Mouse (Mus musculus): ENCODE results near the gene Rpa1. TPM values are rescaled to one million over a fixed set of nuclear protein-coding genes. Genes with fewer than 3 reads are reported as not detected.
A peak's percentile ranks its signal among the peaks of the same experiment; 100 is the strongest.

Gene Rpa1
- polyA plus RNA-seq, 1 experiment from 2014 or later = 51.3 TPM

DNA sequence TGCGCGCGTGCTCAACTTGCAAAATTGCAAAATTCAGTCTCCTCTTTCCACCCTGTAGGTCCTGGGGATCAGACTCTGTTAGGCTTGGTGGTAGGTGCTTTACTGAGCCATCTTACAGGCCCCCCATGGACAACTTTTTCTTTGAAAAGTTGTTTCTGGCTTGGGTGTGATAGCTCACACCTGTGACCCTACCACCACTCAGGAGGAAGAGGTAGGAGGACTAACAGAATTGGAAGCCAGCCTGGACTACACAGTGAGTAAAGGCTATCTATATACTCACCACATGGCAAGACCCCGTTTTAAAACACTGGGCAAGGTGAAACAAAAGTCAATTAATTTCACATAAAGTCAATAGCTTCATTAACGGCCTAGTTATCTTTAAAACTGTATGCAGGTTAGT, 3.4 kb downstream of the Rpa1 start:
- H3K36me3 ChIP-seq = 0 out of 2 replicates have a peak, but pooled peaks cover 3% of the 10 kb centered on the region
- ATAC-seq (ENCODE audit: low FRiP score) = no peak
- H3K9ac ChIP-seq (replicated peaks) = no peak overlapping the region
- H3K9me3 ChIP-seq (replicated peaks) = no peaks in the 10 kb centered on the region
- H3K27me3 ChIP-seq (replicated peaks) = no peaks in the 10 kb centered on the region
- no peak overlapping the region for H3K4me2 ChIP-seq
- no peak overlapping the region for H3K4me3 ChIP-seq (replicated peaks)
- H3K4me1 ChIP-seq = peaks cover 23% of the 10 kb centered on the region
- no peak overlapping the region for H3K27ac ChIP-seq (replicated peaks)
- WGBS = 91% methylated on average over 5 of the region's 5 CpGs

DNA sequence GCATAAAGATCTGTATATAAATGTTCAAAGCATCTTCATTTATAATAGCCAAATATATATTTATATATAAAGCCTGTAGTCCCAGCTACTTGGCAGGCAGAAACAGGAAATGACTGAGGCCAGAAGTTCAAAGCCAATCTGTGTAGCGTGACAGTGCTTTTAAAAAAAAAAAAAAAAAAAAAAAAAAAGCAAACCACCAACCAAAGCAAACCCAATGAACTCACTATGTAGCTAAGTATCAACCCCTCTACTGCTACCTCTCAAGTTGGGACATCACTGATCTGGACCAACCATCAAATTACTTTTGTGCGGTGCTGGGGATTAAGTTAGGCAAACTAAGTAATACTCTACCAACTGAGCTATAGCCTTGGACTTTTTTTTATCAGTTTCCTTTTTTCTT, 4.0 kb downstream of the Rpa1 start:
- H3K27ac ChIP-seq (replicated peaks) = no peak overlapping the region
- H3K4me1 ChIP-seq = peaks cover 23% of the 10 kb centered on the region
- H3K9me3 ChIP-seq (replicated peaks) = no peaks in the 10 kb centered on the region
- 89% methylated on average over 2 of the region's 2 CpGs for WGBS
- peaks cover 7% of the 10 kb centered on the region; the same call in 1 of the 2 replicates for H3K36me3 ChIP-seq
- no peak overlapping the region for H3K4me2 ChIP-seq
- no peak overlapping the region for H3K4me3 ChIP-seq (replicated peaks)
- ATAC-seq (ENCODE audit: low FRiP score) = no peak
- H3K27me3 ChIP-seq (replicated peaks) = no peaks in the 10 kb centered on the region
- no peak overlapping the region for H3K9ac ChIP-seq (replicated peaks)

DNA sequence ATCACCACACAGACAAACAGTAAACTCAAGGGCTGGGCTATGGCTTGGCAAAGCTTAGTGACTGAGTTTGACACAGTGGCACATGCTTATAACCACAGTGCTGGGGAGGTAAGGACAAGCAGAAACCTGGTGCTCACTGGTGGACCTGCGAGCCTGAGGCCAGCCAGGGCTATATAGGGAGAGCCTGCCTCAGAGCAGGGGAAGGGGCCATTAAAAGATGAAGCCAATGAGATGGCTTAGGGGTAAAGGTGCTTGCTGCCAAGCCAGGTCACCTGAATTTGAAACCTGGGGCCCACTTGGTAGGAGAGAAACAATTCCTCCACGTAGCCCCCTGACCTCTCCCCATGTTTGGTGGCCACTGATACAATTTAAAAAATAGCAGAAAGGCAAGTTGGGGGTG, 5.0 kb downstream of the Rpa1 start:
- ATAC-seq (ENCODE audit: low FRiP score) = no peak
- Histone ChIP-seq H3K9ac (replicated peaks) (no peak overlapping the region), H3K4me3 (replicated peaks) (no peak overlapping the region), H3K4me1 (peaks cover 17% of the 10 kb centered on the region), H3K27ac (replicated peaks) (no peak overlapping the region), H3K36me3 (peaks cover 12% of the 10 kb centered on the region; the same call in 1 of the 2 replicates), H3K9me3 (replicated peaks) (no peaks in the 10 kb centered on the region), H3K27me3 (replicated peaks) (no peaks in the 10 kb centered on the region), H3K4me2 (no peak overlapping the region)
- 93% methylated on average over 2 of the region's 2 CpGs for WGBS

DNA sequence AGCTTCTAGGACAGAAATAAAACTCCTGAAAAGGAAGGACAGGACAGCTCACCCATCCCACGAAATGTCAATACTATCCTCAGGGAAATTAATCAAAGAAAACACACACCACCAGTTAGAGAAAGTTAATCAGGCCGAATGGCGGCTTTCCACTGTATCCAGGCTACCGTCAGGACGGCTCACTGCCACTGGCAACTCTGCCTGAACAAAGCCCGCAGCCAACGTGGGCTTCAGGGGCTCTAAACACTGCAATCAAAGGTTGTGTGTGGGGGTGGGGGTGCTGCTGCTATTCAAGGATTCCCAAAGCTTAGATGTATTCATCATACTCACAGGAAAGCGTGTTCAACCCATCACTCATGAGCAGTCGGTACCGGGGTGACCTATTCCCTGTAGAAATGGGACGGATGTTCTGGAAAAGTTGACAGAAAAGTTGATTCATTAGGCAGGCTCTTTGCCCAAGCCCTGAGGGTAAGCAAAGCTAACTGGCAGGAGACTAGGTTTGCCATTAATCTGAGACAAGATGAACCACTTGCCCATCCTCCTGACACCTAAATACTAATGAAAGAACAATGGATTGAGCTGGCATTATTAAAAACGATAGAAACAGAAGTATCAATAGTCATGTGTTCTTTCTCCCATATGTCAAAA, 7.3 kb downstream of the Rpa1 start:
- Histone ChIP-seq H3K27me3 (replicated peaks) (no peaks in the 10 kb centered on the region), H3K9me3 (replicated peaks) (no peaks in the 10 kb centered on the region), H3K9ac (replicated peaks) (no peak overlapping the region), H3K4me1 (0 out of 2 replicates have a peak, but pooled peaks cover 5% of the 10 kb centered on the region), H3K27ac (replicated peaks) (peak overlapping the region; percentile 54; the same call in 1 of the 2 replicates), H3K4me2 (no peak overlapping the region), H3K36me3 (peaks cover 17% of the 10 kb centered on the region; the same call in 1 of the 2 replicates), H3K4me3 (replicated peaks) (no peak overlapping the region)
- WGBS = 59% methylated on average over 12 of the region's 12 CpGs
- ATAC-seq (ENCODE audit: low FRiP score) = no peak

DNA sequence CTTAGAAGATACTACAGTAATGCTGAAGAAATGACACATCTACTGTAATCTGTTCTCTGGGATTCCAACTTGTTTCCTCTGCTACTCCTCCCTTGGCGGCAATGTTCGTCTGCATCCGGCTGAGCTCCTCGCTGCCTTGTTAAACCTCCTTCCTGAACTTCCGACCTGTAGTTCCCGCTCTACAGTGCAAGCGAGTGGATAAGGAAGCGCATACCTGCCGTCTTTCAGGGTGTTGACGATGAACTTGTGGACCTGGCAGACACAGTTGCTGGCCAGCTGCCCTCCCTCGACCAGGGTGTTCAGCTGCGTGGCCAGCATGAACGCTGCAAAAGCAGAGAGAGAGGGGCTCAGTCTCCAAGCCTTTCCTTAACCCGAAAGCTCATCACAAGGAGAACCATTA, 8.0 kb downstream of the Rpa1 start:
- WGBS = 89% methylated on average over 14 of the region's 14 CpGs
- no peaks in the 10 kb centered on the region for H3K9me3 ChIP-seq (replicated peaks)
- H3K9ac ChIP-seq (replicated peaks) = no peak overlapping the region
- peaks cover 17% of the 10 kb centered on the region; the same call in 1 of the 2 replicates for H3K36me3 ChIP-seq
- H3K4me3 ChIP-seq (replicated peaks) = no peak overlapping the region
- no peaks in the 10 kb centered on the region for H3K27me3 ChIP-seq (replicated peaks)
- ATAC-seq (ENCODE audit: low FRiP score) = no peak
- no peak overlapping the region for H3K4me2 ChIP-seq
- H3K27ac ChIP-seq (replicated peaks) = peak overlapping the region; percentile 54; the same call in 1 of the 2 replicates
- 0 out of 2 replicates have a peak, but pooled peaks cover 5% of the 10 kb centered on the region for H3K4me1 ChIP-seq

DNA sequence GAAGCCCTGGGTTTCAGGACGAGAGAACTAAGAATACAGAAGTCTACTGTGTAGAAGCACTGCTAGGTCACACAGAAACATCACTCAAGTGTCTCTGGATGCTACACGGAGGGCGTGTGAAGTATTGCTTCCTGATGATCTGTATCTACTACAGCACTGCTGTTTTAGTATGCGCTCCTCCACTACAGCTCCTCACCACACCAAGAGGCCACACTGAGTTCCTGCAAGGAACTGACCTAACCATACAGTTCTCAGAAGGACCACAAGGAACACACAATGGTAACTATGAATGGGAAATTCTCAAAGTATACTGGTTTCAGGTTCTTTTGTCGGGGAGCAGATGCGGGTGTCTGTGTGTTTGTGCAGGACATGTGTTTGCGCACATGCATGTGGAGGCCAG, 10.9 kb downstream of the Rpa1 start:
- Histone ChIP-seq H3K9me3 (replicated peaks) (no peaks in the 10 kb centered on the region), H3K36me3 (peaks cover 17% of the 10 kb centered on the region; the same call in 1 of the 2 replicates), H3K27me3 (replicated peaks) (no peaks in the 10 kb centered on the region), H3K9ac (replicated peaks) (no peak overlapping the region), H3K4me1 (0 out of 2 replicates have a peak, but pooled peaks cover 5% of the 10 kb centered on the region), H3K27ac (replicated peaks) (no peak overlapping the region), H3K4me2 (no peak overlapping the region), H3K4me3 (replicated peaks) (no peak overlapping the region)
- no peak for ATAC-seq (ENCODE audit: low FRiP score)
- WGBS = 94% methylated on average over 7 of the region's 7 CpGs

DNA sequence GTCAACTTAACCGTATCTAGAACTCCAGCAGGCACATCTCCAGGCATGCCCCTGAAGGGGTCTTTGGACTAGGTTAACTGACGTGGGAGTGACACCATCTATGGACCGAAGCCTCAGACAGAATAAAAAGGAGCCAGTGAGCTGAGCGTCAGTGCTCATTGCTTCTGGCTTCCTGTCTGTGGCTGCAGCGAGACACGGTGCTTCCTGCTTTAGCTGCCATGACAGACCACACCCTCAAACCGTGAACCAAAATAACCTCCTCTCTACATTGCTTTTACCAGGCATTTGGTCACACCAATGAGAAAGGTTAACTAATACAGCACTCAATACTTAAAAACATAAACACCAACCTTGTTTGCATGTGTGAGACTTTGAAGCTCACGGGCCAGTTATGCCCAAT, 11.4 kb downstream of the Rpa1 start:
- no peak overlapping the region for H3K4me2 ChIP-seq
- 0 out of 2 replicates have a peak, but pooled peaks cover 5% of the 10 kb centered on the region for H3K4me1 ChIP-seq
- no peak for ATAC-seq (ENCODE audit: low FRiP score)
- H3K27ac ChIP-seq (replicated peaks) = no peak overlapping the region
- WGBS = 75% methylated on average over 8 of the region's 8 CpGs
- H3K36me3 ChIP-seq = peaks cover 17% of the 10 kb centered on the region; the same call in 1 of the 2 replicates
- no peaks in the 10 kb centered on the region for H3K27me3 ChIP-seq (replicated peaks)
- H3K9ac ChIP-seq (replicated peaks) = no peak overlapping the region
- H3K4me3 ChIP-seq (replicated peaks) = no peak overlapping the region
- H3K9me3 ChIP-seq (replicated peaks) = no peaks in the 10 kb centered on the region

DNA sequence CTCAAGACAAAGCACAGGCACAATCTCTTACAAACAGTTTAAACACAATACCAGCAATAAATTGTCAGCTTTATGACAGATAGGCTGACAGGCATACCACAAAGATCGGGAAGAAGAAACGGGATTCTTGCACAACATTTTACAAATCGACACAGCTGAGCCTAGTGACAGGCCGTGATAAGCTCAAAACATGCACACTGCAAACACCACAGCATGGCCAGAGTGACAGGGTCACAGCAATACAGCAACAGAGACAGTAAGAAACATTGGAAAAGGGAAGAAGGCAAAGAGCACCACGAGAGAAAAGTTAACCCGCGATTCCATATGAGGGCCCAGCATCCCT, 22.2 kb downstream of the Rpa1 start:
- H3K27me3 ChIP-seq (replicated peaks) = no peaks in the 10 kb centered on the region
- no peak overlapping the region for H3K4me3 ChIP-seq (replicated peaks)
- H3K27ac ChIP-seq (replicated peaks) = no peak overlapping the region
- ATAC-seq (ENCODE audit: low FRiP score) = no peak
- no peak overlapping the region for H3K4me2 ChIP-seq
- H3K36me3 ChIP-seq = peaks cover 10% of the 10 kb centered on the region
- peaks cover 13% of the 10 kb centered on the region for H3K4me1 ChIP-seq
- no peaks in the 10 kb centered on the region for H3K9me3 ChIP-seq (replicated peaks)
- 74% methylated on average over 7 of the region's 7 CpGs for WGBS
- no peak overlapping the region for H3K9ac ChIP-seq (replicated peaks)

DNA sequence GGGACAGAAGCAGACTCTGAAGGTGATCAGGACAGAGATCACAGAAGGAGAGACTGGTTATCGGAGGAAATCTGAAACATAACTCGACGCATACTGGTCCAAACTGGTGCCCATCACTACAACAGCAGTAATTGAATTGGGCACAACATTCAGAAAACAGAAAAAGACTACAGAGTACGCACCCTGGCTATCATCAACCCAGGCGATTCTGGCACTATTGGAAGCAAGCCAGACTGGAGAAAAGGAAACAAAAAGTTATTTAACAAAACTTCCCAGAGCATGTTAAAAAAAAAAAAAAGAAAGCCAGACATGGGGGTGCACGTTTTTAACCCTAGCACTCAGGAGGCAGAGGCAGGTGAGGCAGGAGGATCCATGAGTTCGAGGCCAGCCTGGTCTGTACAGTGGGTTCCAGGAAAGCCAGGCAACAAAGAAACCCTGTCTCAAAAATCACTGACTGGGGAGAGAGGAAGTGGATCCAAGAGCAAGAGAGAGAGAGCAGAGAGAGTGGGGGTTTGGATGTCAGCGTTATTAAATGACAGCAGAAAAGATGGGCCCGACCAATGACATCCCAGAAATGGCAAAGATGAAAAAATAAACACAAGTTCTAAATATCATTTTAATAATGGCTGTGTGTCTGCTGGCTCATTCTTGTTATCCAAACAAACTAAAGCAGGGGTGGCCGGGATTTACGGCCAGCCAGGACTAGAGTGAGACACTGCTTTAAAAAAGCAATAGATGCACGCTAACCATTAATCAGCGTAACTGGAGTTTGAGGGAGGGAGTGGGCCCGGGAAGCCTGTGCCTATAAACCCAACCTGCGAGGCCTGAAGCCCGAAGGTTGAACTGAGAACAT, 22.8 kb downstream of the Rpa1 start:
- no peak for ATAC-seq (ENCODE audit: low FRiP score)
- H3K4me1 ChIP-seq = peaks cover 13% of the 10 kb centered on the region
- H3K4me3 ChIP-seq (replicated peaks) = no peak overlapping the region
- peaks cover 9% of the 10 kb centered on the region for H3K36me3 ChIP-seq
- WGBS = 62% methylated on average over 16 of the region's 16 CpGs
- H3K27me3 ChIP-seq (replicated peaks) = no peaks in the 10 kb centered on the region
- no peaks in the 10 kb centered on the region for H3K9me3 ChIP-seq (replicated peaks)
- H3K27ac ChIP-seq (replicated peaks) = no peak overlapping the region
- H3K9ac ChIP-seq (replicated peaks) = no peak overlapping the region
- H3K4me2 ChIP-seq = no peak overlapping the region

DNA sequence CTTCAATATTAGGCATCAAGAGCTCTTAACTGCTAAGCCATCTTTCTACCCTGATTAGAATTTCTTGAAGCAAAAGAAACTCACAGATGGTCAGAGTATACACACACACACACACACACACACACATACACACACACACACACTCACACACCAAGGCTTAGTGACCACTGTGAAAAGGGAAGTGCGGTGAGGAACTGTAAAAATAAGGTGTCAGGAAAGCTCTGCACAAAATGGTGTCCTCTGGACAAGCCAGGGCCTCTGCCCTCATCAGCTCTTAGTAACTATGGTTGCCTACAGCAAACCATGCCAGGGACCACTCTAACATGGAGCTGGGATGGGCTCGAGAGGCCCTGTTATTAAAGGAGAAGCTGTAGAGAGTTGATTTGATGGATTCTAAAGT, 23.7 kb downstream of the Rpa1 start:
- no peaks in the 10 kb centered on the region for H3K27me3 ChIP-seq (replicated peaks)
- WGBS = 98% methylated on average over 2 of the region's 2 CpGs
- no peak for ATAC-seq (ENCODE audit: low FRiP score)

DNA sequence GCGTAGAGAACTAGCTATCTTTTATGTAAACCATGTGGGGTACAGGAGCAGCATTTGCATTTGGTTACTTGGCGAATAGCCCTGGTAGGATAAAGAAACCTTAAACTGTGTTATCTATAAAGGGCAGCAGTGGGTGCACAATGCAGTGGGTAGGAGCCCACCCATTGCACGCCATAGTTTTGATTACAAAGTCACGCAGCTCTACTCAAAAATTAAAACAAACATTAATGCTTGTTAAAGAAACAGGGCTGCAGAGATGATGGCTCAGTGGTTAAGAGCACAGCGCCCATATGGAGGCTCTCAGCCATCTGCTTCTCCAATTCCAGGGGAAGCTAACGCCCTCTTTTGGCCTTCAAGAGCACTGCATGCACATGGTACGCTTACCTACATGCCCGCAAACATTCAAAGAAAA, 24.8 kb downstream of the Rpa1 start:
- no peak overlapping the region for H3K4me3 ChIP-seq (replicated peaks)
- no peak overlapping the region for H3K27ac ChIP-seq (replicated peaks)
- no peaks in the 10 kb centered on the region for H3K9me3 ChIP-seq (replicated peaks)
- H3K4me1 ChIP-seq = peaks cover 24% of the 10 kb centered on the region
- no peak overlapping the region for H3K9ac ChIP-seq (replicated peaks)
- WGBS = 77% methylated on average over 8 of the region's 8 CpGs
- no peak overlapping the region for H3K4me2 ChIP-seq
- no peaks in the 10 kb centered on the region for H3K27me3 ChIP-seq (replicated peaks)
- ATAC-seq (ENCODE audit: low FRiP score) = no peak
- H3K36me3 ChIP-seq = peaks cover 7% of the 10 kb centered on the region

More for the DNA sequence above, 23.7 kb downstream of the Rpa1 start:
- Histone ChIP-seq H3K4me1 (peaks cover 13% of the 10 kb centered on the region), H3K4me3 (replicated peaks) (no peak overlapping the region), H3K4me2 (no peak overlapping the region), H3K9ac (replicated peaks) (no peak overlapping the region), H3K9me3 (replicated peaks) (no peaks in the 10 kb centered on the region), H3K27ac (replicated peaks) (no peak overlapping the region), H3K36me3 (peaks cover 9% of the 10 kb centered on the region)

DNA sequence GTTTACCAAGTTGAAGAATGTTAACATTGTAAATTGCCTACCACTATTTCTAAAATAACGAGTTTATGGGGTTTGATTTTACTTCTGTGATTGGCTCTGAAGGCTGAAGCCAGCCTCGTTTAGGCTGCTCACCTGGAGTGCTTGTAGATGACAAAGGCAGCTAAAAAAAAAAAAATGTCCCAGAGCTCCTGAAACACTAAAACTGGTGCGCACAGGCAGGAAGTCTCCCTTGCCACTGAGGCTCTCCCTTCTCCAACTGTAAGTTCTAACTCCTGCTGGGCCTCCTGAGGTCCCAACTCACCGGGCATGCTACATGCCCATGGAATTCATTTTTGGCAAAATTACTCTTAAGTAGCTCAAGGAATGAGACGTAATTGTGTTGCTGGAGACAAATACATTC, 28.9 kb downstream of the Rpa1 start:
- no peak for ATAC-seq (ENCODE audit: low FRiP score)
- no peaks in the 10 kb centered on the region for H3K9me3 ChIP-seq (replicated peaks)
- H3K36me3 ChIP-seq = peaks cover 10% of the 10 kb centered on the region
- WGBS = 65% methylated on average over 5 of the region's 5 CpGs
- H3K4me2 ChIP-seq = no peak overlapping the region
- no peak overlapping the region for H3K4me3 ChIP-seq (replicated peaks)
- H3K27me3 ChIP-seq (replicated peaks) = no peaks in the 10 kb centered on the region
- peaks cover 17% of the 10 kb centered on the region for H3K4me1 ChIP-seq
- H3K27ac ChIP-seq (replicated peaks) = no peak overlapping the region
- no peak overlapping the region for H3K9ac ChIP-seq (replicated peaks)

Data from neural tube, embryonic 15.5 days (tissue).